Mouse (Mus musculus) retina, postnatal 1 day (tissue): ENCODE measurements around the gene Shbg.
A peak's percentile ranks its signal among the peaks of the same experiment; 100 is the strongest.
"Not testable (repeated sequence)": the region's sequence is repeated elsewhere in the genome, so short reads cannot be mapped to it uniquely, and the experiment has no call there.

Experiments
- DNase-seq: peaks from one replicate; pipeline ENCODE4 v3.0.0-alpha.2; 2012

Gene Shbg

GRCm38 (mm10) chr11:69629802-69630201 is 12.1 kb upstream of the Shbg start:
- DNase-seq: peak; percentile 49

GRCm38 (mm10) chr11:69628286-69628685 is 10.6 kb upstream of the Shbg start:
- peak; percentile 91 for DNase-seq

DNA sequence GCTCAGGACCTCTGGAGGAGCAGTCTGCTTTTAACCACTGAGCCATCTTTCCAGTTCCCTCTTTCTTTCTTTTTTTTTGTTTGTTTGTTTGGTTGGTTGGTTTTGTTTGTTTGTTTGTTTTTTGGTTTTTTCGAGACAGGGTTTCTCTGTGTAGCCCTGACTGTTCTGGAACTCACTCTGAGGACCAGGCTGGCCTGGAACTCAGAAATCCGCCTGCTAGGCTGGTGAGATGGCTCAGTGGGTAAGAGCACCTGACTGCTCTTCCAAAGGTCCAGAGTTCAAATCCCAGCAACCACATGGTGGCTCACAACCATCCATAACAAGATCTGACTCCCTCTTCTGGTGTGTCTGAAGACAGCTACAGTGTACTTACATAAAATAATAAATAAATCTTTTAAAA is 6.6 kb upstream of the Shbg start:
- not testable (repeated sequence) for DNase-seq

DNA sequence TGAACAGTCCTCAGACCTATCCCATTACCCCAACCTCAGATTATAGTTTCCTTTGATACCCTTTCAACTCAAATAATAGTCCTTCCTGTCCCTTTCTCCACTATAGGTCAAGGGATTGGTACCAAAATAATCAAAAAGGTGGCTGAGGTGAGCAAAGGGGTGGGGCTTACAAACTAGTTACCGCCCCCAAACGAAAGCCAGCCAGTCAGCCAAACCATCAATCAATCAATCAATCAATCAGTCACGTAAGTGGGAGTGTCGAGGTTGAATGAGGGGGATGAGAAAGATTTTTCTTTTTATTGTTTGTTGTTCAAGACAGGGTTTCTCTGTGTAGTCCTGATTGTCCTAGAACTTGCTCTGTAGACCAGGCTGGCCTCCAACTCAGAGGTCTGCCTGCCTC is 5.3 kb upstream of the Shbg start:
- DNase-seq: no peak

- DNase-seq: no peak
These were observed 4.7 kb upstream of the Shbg start for GRCm38 (mm10) chr11:69622406-69622805.

DNA sequence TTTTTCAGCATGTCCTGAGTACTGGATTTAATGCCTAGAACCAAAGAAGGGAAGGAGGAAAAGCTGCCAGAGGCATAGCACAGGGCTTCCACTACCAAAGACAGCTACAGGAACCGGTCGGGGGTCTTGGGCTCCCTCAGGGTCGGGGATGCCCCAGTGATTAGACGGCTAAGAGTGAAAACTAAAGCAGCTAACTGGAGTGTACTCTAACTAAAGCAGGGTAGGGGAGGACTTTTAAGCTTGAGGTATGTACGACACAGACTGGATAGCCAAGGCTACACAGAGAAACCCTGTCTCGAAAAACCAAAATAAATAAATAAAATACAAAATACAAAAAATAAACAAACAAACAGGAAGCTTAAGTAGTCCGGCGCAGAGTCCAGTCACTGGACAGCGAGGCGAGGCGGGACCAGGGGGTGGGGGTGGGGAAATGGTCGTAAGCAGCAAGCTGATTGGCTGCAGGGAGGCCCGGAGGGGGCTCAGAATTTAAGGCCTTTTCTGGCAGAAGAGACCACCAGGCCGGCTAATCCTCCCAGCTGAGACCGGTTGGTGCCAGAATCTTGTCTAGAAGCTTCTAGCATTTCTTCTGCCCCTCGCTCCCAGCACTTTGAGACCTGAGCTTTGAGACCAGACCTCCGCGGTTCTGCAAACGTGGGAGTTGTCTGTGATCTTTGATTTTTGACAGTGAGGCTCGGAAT is 4.0 kb upstream of the Shbg start, which contains the start of gene Sat2:
Gene Sat2, plus strand, starts transcription at position 454 of the 698 bp plus-strand sequence.
- DNase-seq: peak; percentile 89

GRCm38 (mm10) chr11:69620394-69621081 is 2.8 kb upstream of the Shbg start:
- no peak for DNase-seq

DNA sequence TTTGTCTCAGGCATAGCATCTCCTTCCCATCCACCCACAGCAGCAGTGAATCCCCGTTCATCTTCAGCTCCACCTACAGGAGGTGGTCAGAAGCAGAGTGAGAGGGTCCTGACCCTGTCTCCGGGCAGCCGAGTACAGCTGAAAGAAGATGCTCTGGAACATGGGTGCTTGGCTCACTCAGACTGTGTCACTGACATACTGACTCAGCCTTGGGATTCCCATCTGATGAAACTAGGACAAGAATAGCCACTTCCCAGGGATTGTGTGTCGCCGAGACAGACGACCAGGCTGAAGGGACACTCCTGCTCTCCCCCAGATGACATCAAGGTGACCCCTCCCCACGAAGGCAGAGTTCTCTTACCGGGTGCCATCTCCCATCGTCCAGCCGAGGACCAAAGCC is 924 bp downstream of the Shbg start:
- no peak for DNase-seq

- not testable (repeated sequence) for DNase-seq
These were observed 3.5 kb downstream of the Shbg start for GRCm38 (mm10) chr11:69614257-69614588.

- DNase-seq: peak; percentile 87
These were observed 4.0 kb downstream of the Shbg start for GRCm38 (mm10) chr11:69613553-69614256.

- no peak for DNase-seq
These were observed 6.8 kb downstream of the Shbg start for GRCm38 (mm10) chr11:69610899-69611298.

GRCm38 (mm10) chr11:69609416-69609815 is 8.3 kb downstream of the Shbg start:
- no peak for DNase-seq

GRCm38 (mm10) chr11:69608525-69608924 is 9.2 kb downstream of the Shbg start:
- no peak for DNase-seq

DNA sequence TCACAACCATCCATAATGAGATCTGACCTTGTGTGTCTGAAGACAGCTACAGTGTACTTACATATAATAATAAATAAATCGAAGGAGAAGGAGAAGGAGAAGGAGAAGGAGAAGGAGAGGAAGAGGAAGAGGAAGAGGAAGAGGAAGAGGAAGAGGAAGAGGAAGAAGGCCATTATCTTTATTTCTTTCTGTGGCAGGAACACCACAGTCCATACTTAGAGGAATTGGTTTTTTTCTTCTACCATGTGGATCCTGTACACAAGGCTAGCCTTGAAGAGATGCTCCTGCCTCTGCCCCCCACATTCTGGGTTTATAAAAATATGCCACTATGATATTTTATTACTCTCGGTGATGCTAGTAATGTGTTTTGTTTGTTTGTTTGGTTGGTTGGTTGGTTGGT is 10.9 kb downstream of the Shbg start:
- DNase-seq: no peak

DNA sequence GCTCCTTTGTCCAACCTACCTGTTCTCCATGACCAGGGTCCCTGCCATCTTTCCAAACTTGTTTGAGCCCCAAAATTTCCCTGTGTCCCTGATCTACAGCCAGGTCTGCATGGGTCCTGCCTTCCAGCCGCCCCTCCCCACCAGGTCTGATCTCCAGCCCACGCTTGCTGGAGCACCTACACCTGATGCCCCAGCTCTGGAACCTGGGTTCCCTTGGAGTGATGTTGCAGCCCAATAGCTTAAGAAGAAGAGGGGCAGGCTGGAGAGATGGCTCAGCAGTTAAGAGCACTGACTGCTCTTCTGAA is 11.3 kb downstream of the Shbg start:
- DNase-seq: no peak

- DNase-seq: peak; percentile 95
These were observed 11.8 kb downstream of the Shbg start, which contains the start of gene Atp1b2 for GRCm38 (mm10) chr11:69605726-69606490. Atp1b2 (minus strand) TSS chr11:69605942.

DNA sequence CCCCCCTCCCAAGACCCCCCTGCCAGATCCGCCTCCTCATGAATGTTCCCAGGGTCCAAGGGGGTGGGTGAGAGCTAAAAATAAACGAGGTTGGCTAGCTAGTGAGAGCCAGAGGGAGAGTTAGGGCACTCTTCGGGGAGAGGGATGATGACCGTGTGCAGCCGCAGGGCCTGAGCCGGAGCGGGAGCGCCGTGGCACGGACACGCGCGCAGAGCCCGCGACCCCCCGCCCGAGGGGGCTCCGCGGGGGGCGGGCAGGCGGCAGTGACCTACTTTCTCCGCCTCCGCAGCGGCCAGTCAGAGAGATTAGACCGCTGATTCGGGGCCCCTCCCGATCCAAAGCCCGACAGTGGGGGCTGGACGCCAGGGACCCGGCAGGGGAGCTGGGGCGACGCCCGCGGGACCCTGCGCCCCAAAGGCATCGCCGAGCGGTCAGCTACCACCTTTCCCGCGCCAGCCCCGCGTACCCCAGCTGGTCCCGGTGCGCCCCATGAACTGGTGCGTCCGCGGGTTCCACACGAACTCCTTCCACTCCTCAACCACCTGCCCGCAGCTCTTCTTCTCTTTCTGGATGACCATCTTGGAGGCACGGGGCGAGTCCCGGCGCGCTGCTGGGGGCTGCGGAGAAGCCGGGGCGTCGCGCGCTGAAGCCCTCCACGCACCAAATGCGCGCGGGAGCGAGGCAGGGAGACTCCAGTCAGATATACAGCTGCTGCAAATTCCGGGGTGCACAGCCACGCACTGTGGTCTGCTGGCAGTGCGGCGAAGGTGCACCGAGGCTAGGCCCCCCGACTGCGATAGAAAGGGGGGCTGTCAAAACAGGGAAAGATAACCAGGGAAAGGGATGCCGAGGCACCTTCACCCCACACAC is 12.7 kb downstream of the Shbg start:
- DNase-seq: peak; percentile 90

DNA sequence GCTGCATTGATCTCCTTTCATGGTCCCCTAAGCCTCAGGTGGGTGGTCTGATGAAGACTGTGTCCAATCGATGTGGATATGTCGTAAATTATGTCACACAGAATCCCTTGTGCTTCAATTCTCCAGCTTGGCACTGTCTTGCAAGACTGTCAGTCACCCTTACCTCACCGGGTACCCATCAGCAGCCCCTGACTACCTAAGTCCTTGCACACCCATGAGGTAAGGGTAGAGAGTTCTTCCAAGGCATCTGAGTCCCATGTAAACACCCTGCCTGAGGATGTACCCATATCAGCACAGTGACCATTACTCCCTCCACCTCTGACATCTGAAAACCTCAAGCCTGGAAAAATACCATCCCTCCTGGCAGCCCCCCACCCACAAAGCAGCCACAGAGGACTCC is 13.4 kb downstream of the Shbg start:
- DNase-seq: no peak

DNA sequence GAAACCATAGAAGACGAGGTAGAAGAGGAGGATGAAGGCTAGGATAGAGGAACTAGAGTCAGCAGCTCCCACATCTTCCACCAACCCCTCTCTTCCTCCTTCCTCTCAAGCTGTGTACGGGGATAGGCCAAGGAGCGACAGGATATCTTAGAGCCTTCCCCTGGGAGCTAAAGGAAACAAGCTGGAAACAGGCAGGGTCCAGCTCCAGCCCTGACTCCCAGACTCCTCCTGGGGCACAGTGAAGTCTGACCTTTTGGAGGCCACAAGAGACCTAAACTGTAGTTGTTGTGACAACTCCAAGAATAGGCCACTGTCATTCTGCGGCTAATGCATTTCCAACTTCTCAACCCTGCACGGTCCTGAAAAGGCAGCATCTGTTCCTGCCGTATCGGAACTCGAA is 14.2 kb downstream of the Shbg start:
- DNase-seq: no peak

DNA sequence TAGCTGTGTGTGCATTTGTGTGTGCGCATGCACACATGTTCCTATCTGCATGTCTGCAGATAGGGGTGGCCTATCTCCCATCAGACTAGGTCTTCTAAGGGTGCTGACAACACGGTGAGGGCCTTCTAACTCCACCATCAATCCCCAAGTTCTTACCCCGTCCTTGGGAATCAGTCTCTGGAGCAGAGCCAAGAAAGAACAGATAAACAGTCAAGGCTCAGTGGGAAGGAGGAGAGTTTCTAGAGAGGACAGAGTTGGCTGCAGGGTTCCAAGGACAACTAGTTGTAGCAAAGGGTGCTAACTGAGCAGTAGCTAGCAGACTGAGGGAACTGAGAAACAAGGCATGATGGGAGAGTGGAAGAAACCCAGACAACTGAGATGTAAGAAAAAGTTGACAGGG is 15.9 kb downstream of the Shbg start:
- no peak for DNase-seq

- peak; percentile 38 for DNase-seq
These were observed 17.6 kb downstream of the Shbg start for GRCm38 (mm10) chr11:69600098-69600497.

DNA sequence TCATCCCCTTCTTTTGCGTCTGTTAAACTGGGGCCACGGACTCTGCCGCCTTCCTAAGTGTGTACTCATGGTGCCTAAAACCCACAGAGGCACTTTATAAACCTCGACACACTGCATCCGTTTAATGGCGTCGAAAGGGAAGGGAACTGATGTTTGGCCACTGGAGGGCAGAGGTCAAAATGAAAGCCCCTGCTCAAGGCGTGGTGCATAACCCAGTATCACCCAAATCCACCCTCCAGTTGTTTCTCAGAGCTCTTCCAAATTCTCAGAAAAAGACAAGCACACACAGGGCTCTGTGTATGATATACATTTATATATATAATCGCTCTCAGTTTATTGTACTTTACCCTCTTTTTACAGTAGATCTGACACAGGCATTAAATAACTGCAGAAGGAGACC is 18.3 kb downstream of the Shbg start:
- DNase-seq: no peak
